Mouse (Mus musculus): ENCODE measurements around the gene Caap1. TPM values are rescaled to one million over a fixed set of nuclear protein-coding genes. Genes with fewer than 3 reads are reported as not detected.
A peak's percentile ranks its signal among the peaks of the same experiment; 100 is the strongest.

Caap1 gene
- polyA plus RNA-seq, 1 experiment from 2014 or later = 15.6 TPM

DNA sequence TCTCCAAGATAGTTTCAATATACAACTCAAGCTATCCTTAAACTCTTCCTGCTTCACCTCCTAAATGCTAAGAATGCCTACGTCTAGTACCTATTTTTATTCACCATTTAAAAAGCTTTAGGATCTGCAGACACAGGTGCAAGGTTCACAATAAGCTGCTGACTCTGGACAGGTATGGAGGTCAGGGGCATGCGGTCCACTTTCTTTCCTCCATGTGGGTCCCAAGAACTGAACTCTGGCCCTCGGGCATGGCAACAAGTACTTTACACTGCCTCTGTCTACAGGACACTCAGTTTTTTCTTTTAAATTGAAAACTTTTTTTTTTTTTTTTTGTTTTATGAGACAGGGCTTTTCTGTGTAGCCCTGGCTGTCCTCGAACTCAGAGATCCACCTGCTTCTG is 16.1 kb upstream of the Caap1 start:
- WGBS = 97% methylated on average over 4 of the region's 4 CpGs
- Histone ChIP-seq H3K9me3 (replicated peaks; ENCODE audit: control insufficient read depth, low read length, poor library complexity, severe bottlenecking) (no peaks in the 10 kb centered on the region), H3K27ac (ENCODE audit: low read length) (no peak overlapping the region), H3K36me3 (ENCODE audit: control insufficient read depth, insufficient read depth, low read length) (peaks cover 21% of the 10 kb centered on the region), H3K27me3 (ENCODE audit: control insufficient read depth, insufficient read depth, low read depth, low read length) (no peaks in the 10 kb centered on the region), H3K9ac (ENCODE audit: low read depth, low read length) (no peak overlapping the region), H3K4me2 (ENCODE audit: low read length) (no peak overlapping the region), H3K4me3 (ENCODE audit: low read depth, low read length) (no peak overlapping the region), H3K4me1 (ENCODE audit: control insufficient read depth, insufficient read depth, low read length) (no peaks in the 10 kb centered on the region)
- no peak for ATAC-seq

DNA sequence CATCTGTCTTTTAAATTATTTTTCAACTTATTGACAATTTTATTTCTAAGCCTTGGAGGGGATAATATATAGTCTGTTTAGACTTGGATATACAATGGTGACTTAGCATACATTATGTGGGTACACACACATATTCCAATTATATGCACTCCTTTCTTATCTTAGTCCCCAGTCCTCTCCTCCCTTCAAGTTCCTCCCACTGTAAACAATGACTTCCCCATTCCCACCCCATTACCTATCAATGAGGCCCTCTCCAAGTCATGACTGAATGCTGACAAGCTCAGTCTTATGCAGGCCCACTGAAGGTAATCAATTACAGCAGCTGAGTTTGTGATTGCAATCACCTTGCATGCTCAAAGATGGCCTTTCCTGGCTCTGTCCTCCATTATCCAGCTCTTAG is 7.7 kb upstream of the Caap1 start:
- no peaks in the 10 kb centered on the region for H3K9me3 ChIP-seq (replicated peaks; ENCODE audit: control insufficient read depth, low read length, poor library complexity, severe bottlenecking)
- H3K36me3 ChIP-seq (ENCODE audit: control insufficient read depth, insufficient read depth, low read length) = peaks cover 3% of the 10 kb centered on the region; the same call in 1 of the 2 replicates
- no peak overlapping the region for H3K27ac ChIP-seq (ENCODE audit: low read length)
- H3K4me1 ChIP-seq (ENCODE audit: control insufficient read depth, insufficient read depth, low read length) = no peaks in the 10 kb centered on the region
- no peak overlapping the region for H3K4me2 ChIP-seq (ENCODE audit: low read length)
- no peak overlapping the region for H3K9ac ChIP-seq (ENCODE audit: low read depth, low read length)
- no peaks in the 10 kb centered on the region for H3K27me3 ChIP-seq (ENCODE audit: control insufficient read depth, insufficient read depth, low read depth, low read length)
- H3K4me3 ChIP-seq (ENCODE audit: low read depth, low read length) = no peak overlapping the region
- no peak for ATAC-seq

DNA sequence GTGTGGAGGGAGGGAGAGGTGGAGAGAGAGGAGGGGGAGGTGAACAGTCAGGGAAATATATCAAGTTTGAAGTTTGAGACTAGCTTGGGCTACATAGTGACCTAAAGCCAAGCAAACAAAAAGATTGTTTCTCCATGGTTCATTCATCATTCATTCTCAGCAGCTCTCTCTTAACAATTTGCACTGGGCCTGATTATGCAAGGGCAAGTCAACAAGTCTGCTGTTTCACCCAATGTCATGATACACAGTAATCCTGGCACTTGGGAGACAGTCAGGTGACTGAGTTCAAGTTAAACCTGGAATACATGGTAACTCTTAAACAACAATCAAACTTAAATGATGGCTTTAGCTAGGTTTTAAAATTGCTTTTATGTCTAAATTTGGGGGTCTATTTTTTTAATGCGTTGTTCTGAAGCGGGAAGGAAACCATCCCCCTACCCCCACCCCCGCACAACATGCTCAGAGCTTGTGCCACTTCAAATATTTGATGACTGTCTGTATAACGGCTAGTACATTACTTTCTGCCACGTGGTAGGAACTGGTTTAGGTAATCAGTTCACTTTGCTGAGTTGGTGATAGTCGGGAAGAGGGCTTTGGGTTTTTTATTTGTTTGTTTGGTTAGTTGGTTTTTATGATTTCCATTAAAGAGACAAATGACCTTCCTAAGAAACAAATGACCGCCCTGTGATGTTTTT is 5.5 kb upstream of the Caap1 start:
- Histone ChIP-seq H3K27me3 (ENCODE audit: control insufficient read depth, insufficient read depth, low read depth, low read length) (no peaks in the 10 kb centered on the region), H3K4me3 (ENCODE audit: low read depth, low read length) (no peak overlapping the region), H3K9me3 (replicated peaks; ENCODE audit: control insufficient read depth, low read length, poor library complexity, severe bottlenecking) (no peaks in the 10 kb centered on the region), H3K36me3 (ENCODE audit: control insufficient read depth, insufficient read depth, low read length) (no peaks in the 10 kb centered on the region), H3K27ac (ENCODE audit: low read length) (no peak overlapping the region), H3K4me2 (ENCODE audit: low read length) (no peak overlapping the region), H3K4me1 (ENCODE audit: control insufficient read depth, insufficient read depth, low read length) (no peaks in the 10 kb centered on the region), H3K9ac (ENCODE audit: low read depth, low read length) (no peak overlapping the region)
- WGBS = 78% methylated on average over 7 of the region's 7 CpGs
- ATAC-seq = no peak

DNA sequence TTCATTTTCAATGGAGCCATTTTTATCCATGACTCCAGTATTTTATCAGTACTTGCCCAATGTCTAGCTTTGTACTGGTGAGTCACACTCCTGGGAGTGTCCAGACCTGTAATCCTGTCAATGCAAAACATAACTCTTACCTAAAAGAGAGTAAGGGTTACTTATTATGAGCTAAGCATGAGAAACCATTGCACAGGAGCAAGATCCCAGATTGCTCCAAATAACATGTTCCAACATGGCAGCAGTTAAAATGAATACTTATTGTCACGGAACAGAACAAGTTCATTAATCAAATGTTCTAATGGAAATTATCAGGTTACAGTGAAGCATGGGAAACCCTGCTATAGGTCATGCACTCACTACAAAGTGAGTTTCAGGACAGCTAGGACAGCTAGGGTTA is 3.7 kb upstream of the Caap1 start:
- H3K4me2 ChIP-seq (ENCODE audit: low read length) = no peak overlapping the region
- no peak overlapping the region for H3K4me3 ChIP-seq (ENCODE audit: low read depth, low read length)
- H3K9me3 ChIP-seq (replicated peaks; ENCODE audit: control insufficient read depth, low read length, poor library complexity, severe bottlenecking) = no peaks in the 10 kb centered on the region
- H3K36me3 ChIP-seq (ENCODE audit: control insufficient read depth, insufficient read depth, low read length) = no peaks in the 10 kb centered on the region
- no peak overlapping the region for H3K9ac ChIP-seq (ENCODE audit: low read depth, low read length)
- no peaks in the 10 kb centered on the region for H3K27me3 ChIP-seq (ENCODE audit: control insufficient read depth, insufficient read depth, low read depth, low read length)
- 96% methylated on average over 1 of the region's 1 CpGs for WGBS
- H3K27ac ChIP-seq (ENCODE audit: low read length) = no peak overlapping the region
- no peak for ATAC-seq
- H3K4me1 ChIP-seq (ENCODE audit: control insufficient read depth, insufficient read depth, low read length) = peaks cover 6% of the 10 kb centered on the region

DNA sequence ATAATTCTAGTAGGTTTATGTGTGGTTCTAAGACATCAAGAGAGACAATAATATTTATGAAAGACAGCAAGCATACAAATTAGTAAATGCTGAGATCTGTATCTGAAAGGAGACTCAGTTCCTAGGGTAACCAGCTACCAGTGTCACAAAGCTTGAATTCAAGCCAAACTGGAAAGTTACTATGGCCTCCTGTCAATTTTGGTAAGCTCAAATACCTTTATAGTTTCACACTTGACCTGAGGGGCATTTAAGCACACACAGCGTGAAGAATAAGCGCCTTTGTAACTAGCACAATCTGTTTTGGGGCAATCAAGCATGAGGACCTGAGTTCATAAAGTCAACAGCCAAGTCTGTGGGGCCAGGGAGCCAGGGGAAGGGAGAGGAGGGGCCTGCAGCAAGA is 2.7 kb upstream of the Caap1 start:
- no peaks in the 10 kb centered on the region for H3K36me3 ChIP-seq (ENCODE audit: control insufficient read depth, insufficient read depth, low read length)
- no peak overlapping the region for H3K27ac ChIP-seq (ENCODE audit: low read length)
- H3K9ac ChIP-seq (ENCODE audit: low read depth, low read length) = no peak overlapping the region
- no peak overlapping the region for H3K4me2 ChIP-seq (ENCODE audit: low read length)
- H3K4me1 ChIP-seq (ENCODE audit: control insufficient read depth, insufficient read depth, low read length) = peaks cover 16% of the 10 kb centered on the region
- ATAC-seq = no peak
- H3K4me3 ChIP-seq (ENCODE audit: low read depth, low read length) = no peak overlapping the region
- no peaks in the 10 kb centered on the region for H3K9me3 ChIP-seq (replicated peaks; ENCODE audit: control insufficient read depth, low read length, poor library complexity, severe bottlenecking)
- H3K27me3 ChIP-seq (ENCODE audit: control insufficient read depth, insufficient read depth, low read depth, low read length) = no peaks in the 10 kb centered on the region
- WGBS = 40% methylated on average over 2 of the region's 2 CpGs

DNA sequence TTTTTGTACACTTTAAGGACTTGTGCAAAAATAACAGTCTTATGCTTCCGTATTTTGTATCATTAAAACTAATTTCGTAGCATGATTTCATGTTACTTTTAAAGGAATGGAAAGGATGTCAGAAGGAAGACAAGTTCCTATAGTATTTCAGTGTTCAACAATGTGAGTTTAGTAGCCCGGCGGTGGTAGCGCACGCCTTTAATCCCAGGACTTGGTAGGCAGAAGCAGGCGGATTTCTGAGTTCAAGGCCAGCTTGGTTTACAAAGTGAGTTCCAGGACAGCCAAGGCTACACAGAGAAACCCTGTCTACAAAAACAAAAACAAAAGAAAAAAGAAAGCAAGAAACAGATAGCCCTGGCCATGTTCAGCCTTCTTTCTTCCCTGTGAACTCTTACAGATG is 549 bp upstream of the Caap1 start:
- 78% methylated on average over 7 of the region's 7 CpGs for WGBS
- H3K27ac ChIP-seq (ENCODE audit: low read length) = no peak overlapping the region
- H3K27me3 ChIP-seq (ENCODE audit: control insufficient read depth, insufficient read depth, low read depth, low read length) = no peaks in the 10 kb centered on the region
- no peaks in the 10 kb centered on the region for H3K36me3 ChIP-seq (ENCODE audit: control insufficient read depth, insufficient read depth, low read length)
- no peak overlapping the region for H3K9ac ChIP-seq (ENCODE audit: low read depth, low read length)
- no peak overlapping the region; the same call in 1 of the 2 replicates for H3K4me3 ChIP-seq (ENCODE audit: low read depth, low read length)
- no peaks in the 10 kb centered on the region for H3K9me3 ChIP-seq (replicated peaks; ENCODE audit: control insufficient read depth, low read length, poor library complexity, severe bottlenecking)
- peak; percentile 13; the same call in 1 of the 2 replicates for ATAC-seq
- H3K4me1 ChIP-seq (ENCODE audit: control insufficient read depth, insufficient read depth, low read length) = peaks cover 16% of the 10 kb centered on the region
- peak overlapping the region; percentile 28; the same call in 1 of the 2 replicates for H3K4me2 ChIP-seq (ENCODE audit: low read length)

DNA sequence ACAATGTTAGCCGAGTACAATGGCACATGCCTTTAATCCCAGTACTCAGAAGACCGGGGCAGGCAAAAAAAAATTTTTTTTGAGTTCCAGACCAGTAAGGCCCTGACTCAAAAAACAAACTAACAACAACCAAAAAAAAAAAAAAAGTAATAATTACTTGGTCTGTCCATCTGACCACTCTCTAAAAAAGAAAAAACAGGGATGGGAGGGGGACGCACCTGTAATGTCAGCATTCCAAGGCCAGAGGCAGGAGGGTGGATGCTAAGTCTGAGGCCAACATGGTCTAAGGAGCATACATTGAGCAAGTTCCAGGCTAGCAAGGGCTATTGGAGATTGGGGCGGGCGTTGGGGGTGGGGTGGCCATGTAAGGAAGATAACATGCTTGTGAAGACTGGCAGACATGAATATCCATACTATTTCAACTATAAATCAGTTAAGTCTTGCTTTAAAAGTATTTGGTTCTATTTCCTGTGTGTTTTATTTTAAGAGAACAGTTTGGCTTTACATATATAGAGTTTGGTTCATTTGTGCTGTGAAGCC is 1.6 kb downstream of the Caap1 start:
- ATAC-seq = no peak
- Histone ChIP-seq H3K36me3 (ENCODE audit: control insufficient read depth, insufficient read depth, low read length) (no peaks in the 10 kb centered on the region), H3K9ac (ENCODE audit: low read depth, low read length) (no peak overlapping the region), H3K9me3 (replicated peaks; ENCODE audit: control insufficient read depth, low read length, poor library complexity, severe bottlenecking) (no peaks in the 10 kb centered on the region), H3K27me3 (ENCODE audit: control insufficient read depth, insufficient read depth, low read depth, low read length) (no peaks in the 10 kb centered on the region), H3K4me3 (ENCODE audit: low read depth, low read length) (no peak overlapping the region), H3K4me2 (ENCODE audit: low read length) (peak overlapping the region; percentile 86), H3K27ac (ENCODE audit: low read length) (no peak overlapping the region), H3K4me1 (ENCODE audit: control insufficient read depth, insufficient read depth, low read length) (peaks cover 16% of the 10 kb centered on the region)
- 90% methylated on average over 5 of the region's 5 CpGs for WGBS

DNA sequence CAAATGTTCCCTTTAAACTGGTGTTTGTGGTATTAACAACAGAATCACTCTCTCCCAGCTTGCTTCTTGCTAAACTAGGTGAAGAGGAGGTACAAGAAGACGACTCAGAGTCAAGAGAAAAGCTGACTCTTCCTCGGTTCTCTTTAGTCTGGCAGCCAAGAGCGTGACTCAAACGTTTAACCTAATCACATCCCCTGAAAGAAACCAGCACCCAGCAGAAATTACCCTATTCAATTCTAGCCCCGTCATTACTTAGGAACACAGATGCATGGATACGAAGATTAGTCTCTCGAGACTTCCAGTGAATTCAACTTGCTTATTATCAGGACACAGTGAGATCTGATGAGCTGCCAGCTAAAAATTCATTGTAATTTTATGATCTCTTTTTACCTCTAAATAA is 12.3 kb downstream of the Caap1 start:
- no peaks in the 10 kb centered on the region for H3K9me3 ChIP-seq (replicated peaks; ENCODE audit: control insufficient read depth, low read length, poor library complexity, severe bottlenecking)
- H3K36me3 ChIP-seq (ENCODE audit: control insufficient read depth, insufficient read depth, low read length) = peaks cover 9% of the 10 kb centered on the region; the same call in 1 of the 2 replicates
- no peak overlapping the region for H3K4me2 ChIP-seq (ENCODE audit: low read length)
- 56% methylated on average over 7 of the region's 7 CpGs for WGBS
- no peak overlapping the region for H3K9ac ChIP-seq (ENCODE audit: low read depth, low read length)
- H3K27ac ChIP-seq (ENCODE audit: low read length) = no peak overlapping the region
- no peak overlapping the region for H3K4me3 ChIP-seq (ENCODE audit: low read depth, low read length)
- H3K4me1 ChIP-seq (ENCODE audit: control insufficient read depth, insufficient read depth, low read length) = no peaks in the 10 kb centered on the region
- no peak for ATAC-seq
- H3K27me3 ChIP-seq (ENCODE audit: control insufficient read depth, insufficient read depth, low read depth, low read length) = no peaks in the 10 kb centered on the region

DNA sequence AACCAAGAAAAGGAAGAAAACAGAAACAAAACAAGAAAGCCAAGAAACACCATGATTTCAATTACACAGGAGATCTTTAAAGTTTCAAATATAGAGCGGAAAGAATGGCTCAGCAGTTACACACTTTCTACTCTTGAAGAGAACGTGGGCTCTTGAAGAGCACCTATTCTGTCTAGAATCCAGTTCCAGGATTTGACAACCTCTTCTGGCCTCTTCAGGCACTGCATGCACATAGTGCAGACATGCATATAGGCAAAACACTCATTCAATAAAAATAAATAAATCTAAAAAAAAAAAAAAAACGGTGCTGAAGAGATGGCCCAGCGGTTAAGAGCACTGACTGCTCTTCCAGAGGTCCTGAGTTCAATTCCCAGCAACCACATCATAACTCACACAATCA is 13.6 kb downstream of the Caap1 start:
- H3K27me3 ChIP-seq (ENCODE audit: control insufficient read depth, insufficient read depth, low read depth, low read length) = no peaks in the 10 kb centered on the region
- peaks cover 7% of the 10 kb centered on the region; the same call in 1 of the 2 replicates for H3K36me3 ChIP-seq (ENCODE audit: control insufficient read depth, insufficient read depth, low read length)
- WGBS = 97% methylated on average over 4 of the region's 4 CpGs

More for the DNA sequence above, 13.6 kb downstream of the Caap1 start:
- H3K4me2 ChIP-seq (ENCODE audit: low read length) = no peak overlapping the region
- no peaks in the 10 kb centered on the region for H3K4me1 ChIP-seq (ENCODE audit: control insufficient read depth, insufficient read depth, low read length)
- no peak for ATAC-seq
- no peak overlapping the region for H3K9ac ChIP-seq (ENCODE audit: low read depth, low read length)
- H3K4me3 ChIP-seq (ENCODE audit: low read depth, low read length) = no peak overlapping the region
- H3K9me3 ChIP-seq (replicated peaks; ENCODE audit: control insufficient read depth, low read length, poor library complexity, severe bottlenecking) = no peaks in the 10 kb centered on the region
- H3K27ac ChIP-seq (ENCODE audit: low read length) = no peak overlapping the region

Measured in midbrain, embryonic 16.5 days (tissue).